Mouse (Mus musculus) neural tube, embryonic 12.5 days (tissue): Measurements from ENCODE around the gene Il1rn. TPM values are rescaled to one million over a fixed set of nuclear protein-coding genes. Genes with fewer than 3 reads are reported as not detected.

Source experiments
- ATAC-seq: fragments of 200-750 bp; cut with Nextera tagmentation; 2 replicates; pipeline ENCODE4 v1.8.0; 2017; ENCODE audit warnings: low read depth, mild to moderate bottlenecking, moderate TSS enrichment, moderate library complexity; ENCODE audit not compliant: low FRiP score
- H3K27ac ChIP-seq: fragments of 300-500 bp; sonication (generic); 2 replicates; pipeline ENCODE4 v1.5.1; 2016
- H3K27me3 ChIP-seq: fragments of 300-500 bp; sonication (generic); replicated peaks from 2 replicates; pipeline ENCODE4 v1.6.1; 2016; ENCODE audit warnings: mild to moderate bottlenecking
- H3K36me3 ChIP-seq: fragments of 300-500 bp; sonication (generic); 2 replicates; pipeline ENCODE4 v1.6.1; 2016; ENCODE audit warnings: mild to moderate bottlenecking
- H3K4me1 ChIP-seq: fragments of 300-500 bp; sonication (generic); 2 replicates; pipeline ENCODE4 v1.6.1; 2016
- H3K4me2 ChIP-seq: fragments of 300-500 bp; sonication (generic); replicated peaks from 2 replicates; pipeline ENCODE4 v1.6.1; 2016; ENCODE audit warnings: mild to moderate bottlenecking
- H3K4me3 ChIP-seq: fragments of 300-500 bp; sonication (generic); 2 replicates; pipeline ENCODE4 v1.5.1; 2016
- H3K9ac ChIP-seq: fragments of 300-500 bp; sonication (generic); 2 replicates; pipeline ENCODE4 v1.6.1; 2016; ENCODE audit warnings: mild to moderate bottlenecking
- H3K9me3 ChIP-seq: fragments of 300-500 bp; sonication (generic); 2 replicates; pipeline ENCODE4 v1.6.1; 2016; ENCODE audit warnings: mild to moderate bottlenecking
- WGBS: fragments of 180-500 bp; shearing (Covaris S2); methylation state at CpG from one replicate; pipeline ENCODE4 v1.1.7; 2016; 5-methylcytosine and 5-hydroxymethylcytosine counted together
- polyA plus RNA-seq: library from polyadenylated mRNA; unstranded; fragments of >200 nt; fragmentation: Nextera tagmentation; extraction: Ambion mirVana; gene quantifications from 2 replicates; pipeline ENCODE4 v1.2.1, GENCODE M21; 2016

The Il1rn gene
- polyA plus RNA-seq, 1 experiment from 2014 or later: 0.14 TPM

DNA sequence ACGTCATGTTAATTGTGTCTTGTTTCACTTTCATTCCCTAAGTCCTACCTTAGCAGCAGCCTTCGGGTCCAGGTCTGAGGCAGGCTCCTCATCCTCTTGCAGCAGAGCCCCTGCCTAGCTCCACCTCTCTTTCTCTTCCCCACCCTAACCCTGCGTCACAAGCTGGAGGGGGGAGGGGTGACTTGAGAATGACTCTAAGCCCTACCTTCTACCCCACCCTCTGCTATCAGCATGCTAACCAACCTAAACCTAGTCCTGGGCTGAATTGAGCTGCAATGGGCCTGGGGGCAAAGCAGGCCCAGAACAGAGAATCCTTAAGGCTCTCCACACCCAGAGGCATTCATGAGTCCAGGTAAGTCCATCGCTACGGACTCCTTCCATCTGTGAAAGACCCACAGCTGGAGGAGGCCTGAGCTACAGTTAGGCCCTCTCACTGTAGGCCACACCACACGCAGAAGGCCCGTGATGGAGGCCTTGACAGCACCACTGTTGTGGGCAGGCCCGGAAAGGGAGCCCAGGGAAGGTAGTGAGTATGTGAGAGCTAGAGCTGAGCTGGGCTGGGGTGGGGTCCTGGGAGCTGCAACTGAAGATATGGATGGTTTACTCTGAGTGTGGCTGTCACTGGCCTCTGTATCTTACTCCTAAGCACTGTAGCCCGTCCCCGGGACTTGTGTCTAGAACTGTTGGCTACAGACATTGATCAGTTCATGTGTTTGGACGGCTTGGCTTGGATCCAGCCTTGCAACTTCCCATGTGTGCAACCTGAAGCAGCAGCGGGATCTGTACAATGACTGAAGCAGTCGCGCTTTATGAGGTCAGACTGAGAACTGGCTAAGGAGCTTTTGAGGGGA lies 48.7 kb downstream of the Il1rn start:
- H3K9ac ChIP-seq: no peak overlapping the region
- no peak overlapping the region for H3K4me2 ChIP-seq
- H3K4me3 ChIP-seq: no peak overlapping the region
- H3K27me3 ChIP-seq: no peaks in the 10 kb centered on the region
- no peaks in the 10 kb centered on the region for H3K9me3 ChIP-seq
- no peaks in the 10 kb centered on the region for H3K4me1 ChIP-seq
- 83% methylated on average over 14 of the region's 14 CpGs for WGBS
- no peaks in the 10 kb centered on the region for H3K36me3 ChIP-seq
- no peak overlapping the region for H3K27ac ChIP-seq
- no peak for ATAC-seq

DNA sequence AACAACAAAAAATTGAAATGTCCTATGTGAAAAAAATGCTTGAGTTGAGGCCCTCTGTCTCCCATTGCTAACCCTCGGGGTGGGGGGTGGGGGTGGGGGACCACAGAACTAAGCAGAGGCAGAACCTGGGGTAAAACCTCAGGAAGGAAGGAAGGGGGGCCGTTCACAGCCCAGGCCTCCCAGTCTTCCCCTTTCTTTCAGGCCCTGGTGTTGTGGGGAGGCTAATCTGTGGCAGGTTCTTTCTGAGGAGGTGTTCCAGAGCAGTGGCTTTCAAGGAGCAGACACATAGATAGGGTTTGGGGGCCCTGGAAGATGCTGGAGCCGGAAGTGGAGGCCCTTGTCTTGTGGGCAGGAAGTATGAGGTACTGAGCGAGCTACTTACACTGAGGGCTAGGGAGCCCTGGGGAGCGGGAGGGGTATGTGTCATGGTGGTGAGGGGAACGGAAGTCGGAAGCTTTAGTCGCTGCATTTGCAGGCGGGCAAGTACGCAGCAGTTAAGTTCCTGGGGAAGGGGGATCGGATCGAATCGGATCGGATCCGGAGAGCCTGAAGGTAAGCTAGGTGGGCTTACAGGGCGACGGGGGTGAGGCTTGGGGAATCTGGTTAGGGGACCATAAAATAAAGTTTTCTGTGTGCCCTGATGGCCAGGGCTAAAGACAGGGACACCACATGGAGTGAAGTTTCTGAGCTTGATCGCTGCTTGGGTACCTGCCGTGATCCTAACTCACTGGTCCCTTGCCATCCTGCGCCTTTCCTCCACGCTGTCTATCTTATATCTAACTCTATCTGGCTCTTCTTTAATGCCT lies 49.7 kb downstream of the Il1rn start:
- H3K9ac ChIP-seq: no peak overlapping the region
- H3K36me3 ChIP-seq: no peaks in the 10 kb centered on the region
- H3K27ac ChIP-seq: no peak overlapping the region
- ATAC-seq: no peak
- no peak overlapping the region for H3K4me3 ChIP-seq
- H3K4me2 ChIP-seq: no peak overlapping the region
- H3K9me3 ChIP-seq: no peaks in the 10 kb centered on the region
- 88% methylated on average over 21 of the region's 21 CpGs for WGBS
- no peaks in the 10 kb centered on the region for H3K27me3 ChIP-seq
- H3K4me1 ChIP-seq: no peaks in the 10 kb centered on the region

DNA sequence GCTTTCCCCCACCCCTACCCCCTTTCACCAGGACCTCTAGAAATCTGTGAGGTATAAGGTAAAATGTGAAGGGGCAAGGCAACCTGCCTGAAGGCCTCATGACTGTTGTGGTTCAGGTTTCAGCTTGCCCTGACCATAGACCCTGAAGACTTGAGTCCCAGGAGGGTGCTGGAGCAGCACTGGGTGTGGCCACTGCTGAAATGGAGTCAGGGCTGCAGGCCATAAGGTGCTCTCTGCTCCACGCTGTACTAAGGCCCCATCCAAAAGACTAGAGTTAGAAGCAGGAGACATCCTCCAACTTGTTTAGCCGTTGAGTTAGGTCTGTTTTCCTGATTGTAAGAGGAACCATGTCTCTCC lies 50.3 kb downstream of the Il1rn start:
- no peaks in the 10 kb centered on the region for H3K27me3 ChIP-seq
- no peak overlapping the region for H3K4me3 ChIP-seq
- no peaks in the 10 kb centered on the region for H3K36me3 ChIP-seq
- no peak overlapping the region for H3K9ac ChIP-seq
- H3K4me1 ChIP-seq: no peaks in the 10 kb centered on the region
- no peak overlapping the region for H3K27ac ChIP-seq
- no peak overlapping the region for H3K4me2 ChIP-seq
- no peak for ATAC-seq
- no peaks in the 10 kb centered on the region for H3K9me3 ChIP-seq
- WGBS: 85% methylated on average over 2 of the region's 2 CpGs

DNA sequence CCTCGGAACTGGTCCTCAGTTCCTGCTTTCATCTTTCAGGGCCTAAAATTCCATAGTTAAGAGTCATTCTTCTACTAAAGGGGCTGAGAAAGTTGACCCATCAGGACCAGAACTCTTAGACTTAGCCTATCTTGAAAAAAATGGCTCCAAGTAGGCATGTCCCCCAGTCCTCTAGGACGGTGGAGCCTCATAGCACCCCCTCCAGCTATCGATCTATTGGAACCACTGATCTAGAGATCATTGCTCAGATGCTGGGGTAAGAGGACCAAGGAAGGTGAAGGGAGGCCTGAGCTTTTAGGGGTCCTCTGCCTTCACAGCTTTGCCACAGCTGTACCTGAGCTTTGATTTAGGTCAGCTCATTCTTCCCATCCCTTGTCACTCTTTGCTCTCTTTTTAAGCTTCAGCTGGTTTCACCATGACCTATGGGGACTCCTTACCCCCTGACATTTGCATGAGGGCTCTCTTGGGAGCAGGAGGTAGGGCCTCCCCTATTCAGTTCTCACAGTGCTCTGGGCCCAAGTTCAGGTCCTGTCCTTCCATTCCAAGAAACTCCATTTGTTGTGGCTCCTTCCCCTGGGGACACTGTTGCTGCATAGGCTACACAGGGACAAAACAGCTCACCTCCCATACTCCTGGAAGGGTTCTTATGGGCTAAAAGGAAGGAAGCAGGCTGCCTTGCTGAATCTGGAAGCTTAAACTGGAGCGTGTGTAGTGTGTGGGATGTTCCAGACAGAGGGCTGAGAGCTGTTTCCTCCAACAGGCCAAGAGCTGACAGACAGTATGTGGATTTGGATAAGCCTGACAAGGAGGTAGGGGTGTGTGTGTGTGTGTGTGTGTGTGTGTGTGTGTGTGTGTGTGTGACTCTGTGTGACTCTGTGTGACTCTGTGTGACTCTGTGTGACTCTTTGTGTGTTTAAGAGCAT lies 51.0 kb downstream of the Il1rn start:
- ATAC-seq: no peak
- 92% methylated on average over 4 of the region's 4 CpGs for WGBS

DNA sequence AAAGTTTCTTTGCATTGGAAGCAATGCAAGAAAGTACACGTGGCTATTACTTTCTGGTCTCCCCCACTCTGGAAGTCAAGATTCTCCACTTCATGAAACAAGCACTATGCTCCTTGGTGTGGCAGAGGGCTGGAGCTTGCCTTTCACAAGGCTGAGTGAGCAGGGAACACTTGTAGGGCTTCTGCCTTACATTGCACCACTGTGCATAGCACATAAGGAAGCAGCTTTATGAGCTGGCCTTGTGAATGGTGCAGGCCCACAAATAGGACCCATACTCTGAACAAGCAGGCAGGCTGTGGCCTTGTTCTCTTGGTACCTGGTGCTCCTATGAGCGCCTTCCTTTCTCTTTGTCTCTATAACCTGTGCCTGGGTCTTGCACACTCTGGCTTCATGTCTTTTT lies 56.6 kb downstream of the Il1rn start:
- Histone ChIP-seq H3K36me3 (no peaks in the 10 kb centered on the region), H3K4me2 (no peak overlapping the region), H3K9me3 (no peaks in the 10 kb centered on the region), H3K4me3 (no peak overlapping the region), H3K4me1 (no peaks in the 10 kb centered on the region), H3K9ac (no peak overlapping the region), H3K27ac (no peak overlapping the region), H3K27me3 (no peaks in the 10 kb centered on the region)
- 72% methylated on average over 2 of the region's 2 CpGs for WGBS
- no peak for ATAC-seq

More for the DNA sequence above, 51.0 kb downstream of the Il1rn start:
- no peaks in the 10 kb centered on the region for H3K4me1 ChIP-seq
- H3K9me3 ChIP-seq: no peaks in the 10 kb centered on the region
- H3K27me3 ChIP-seq: no peaks in the 10 kb centered on the region
- no peak overlapping the region for H3K4me3 ChIP-seq
- no peak overlapping the region for H3K27ac ChIP-seq
- H3K9ac ChIP-seq: no peak overlapping the region
- no peaks in the 10 kb centered on the region for H3K36me3 ChIP-seq
- no peak overlapping the region for H3K4me2 ChIP-seq

DNA sequence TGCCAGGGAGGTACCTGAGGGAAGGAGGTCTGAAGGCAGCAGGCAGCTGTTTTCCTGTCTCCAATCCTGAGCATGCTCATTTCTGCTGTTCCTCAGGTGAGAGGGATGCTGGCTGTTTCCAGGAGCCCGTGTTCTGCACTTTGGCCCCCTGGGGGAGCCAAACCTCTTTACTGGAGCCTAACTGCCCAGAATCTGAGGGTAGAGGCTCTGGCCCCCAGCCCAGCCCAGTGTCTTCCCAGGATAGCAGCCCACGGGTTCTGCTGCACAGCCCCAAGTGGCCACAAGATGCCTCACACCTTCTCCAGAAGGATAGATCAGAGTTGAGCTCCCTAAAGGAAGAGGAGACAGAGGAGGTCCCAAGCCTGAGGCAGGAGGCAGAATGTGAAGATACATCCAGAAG lies 60.5 kb downstream of the Il1rn start:
- H3K27me3 ChIP-seq: no peaks in the 10 kb centered on the region
- no peak overlapping the region for H3K9ac ChIP-seq
- no peak overlapping the region for H3K4me2 ChIP-seq
- H3K9me3 ChIP-seq: no peaks in the 10 kb centered on the region
- WGBS: 34% methylated on average over 2 of the region's 2 CpGs
- H3K4me3 ChIP-seq: no peak overlapping the region
- no peak overlapping the region for H3K27ac ChIP-seq
- no peak for ATAC-seq
- H3K36me3 ChIP-seq: no peaks in the 10 kb centered on the region
- no peaks in the 10 kb centered on the region for H3K4me1 ChIP-seq

DNA sequence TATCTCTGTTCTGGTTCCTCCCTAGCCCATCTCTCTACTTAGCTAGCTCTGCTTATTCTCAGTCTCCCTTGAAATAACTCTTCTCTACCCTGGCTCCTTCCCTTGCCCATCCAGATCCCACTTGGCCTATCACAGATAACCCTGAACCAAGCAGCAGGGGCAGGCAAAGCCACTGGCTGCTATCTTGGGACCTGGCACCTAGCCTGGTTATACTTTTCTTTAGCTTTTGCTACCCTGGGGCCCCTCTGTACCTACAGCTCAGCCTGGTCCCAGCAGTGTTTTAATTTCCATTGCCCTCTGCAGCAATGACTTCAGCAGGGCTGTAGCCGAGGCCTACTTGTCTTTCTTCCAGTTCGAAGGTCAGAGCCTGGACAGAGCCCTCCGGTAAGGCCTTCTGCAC lies 64.1 kb downstream of the Il1rn start:
- H3K27me3 ChIP-seq: no peaks in the 10 kb centered on the region
- no peak for ATAC-seq
- no peak overlapping the region for H3K4me3 ChIP-seq
- no peaks in the 10 kb centered on the region for H3K36me3 ChIP-seq
- WGBS: 88% methylated on average over 3 of the region's 3 CpGs
- no peak overlapping the region for H3K4me2 ChIP-seq
- H3K9ac ChIP-seq: no peak overlapping the region
- no peak overlapping the region for H3K27ac ChIP-seq
- no peaks in the 10 kb centered on the region for H3K9me3 ChIP-seq
- peaks cover 5% of the 10 kb centered on the region; the same call in 1 of the 2 replicates for H3K4me1 ChIP-seq

Other genes starting within 250 kb of the Il1rn start
- gene Tbpl2, start 240.3 kb upstream of the Il1rn start, polyA plus RNA-seq: not detected in 2 replicates
- gene Il1f8, start 183.7 kb upstream of the Il1rn start, polyA plus RNA-seq: not detected in 2 replicates
- not detected in 2 replicates for gene Il1f9, start 150.4 kb upstream of the Il1rn start, polyA plus RNA-seq
- gene Il1f6, start 121.4 kb upstream of the Il1rn start, polyA plus RNA-seq: not detected in 2 replicates
- gene Il1f5, start 59.9 kb upstream of the Il1rn start, polyA plus RNA-seq: not detected in 2 replicates
- not detected in 2 replicates for gene Il1f10, start 45.7 kb upstream of the Il1rn start, polyA plus RNA-seq
- 0.43 and 0.47 TPM in 2 replicates for gene Psd4, start 30.7 kb downstream of the Il1rn start, polyA plus RNA-seq
- gene Pax8, start 138.7 kb downstream of the Il1rn start, polyA plus RNA-seq: 50.0 and 56.2 TPM in 2 replicates